Mouse (Mus musculus): ENCODE measurements around the gene Uqcr11.
A peak's percentile ranks its signal among the peaks of the same experiment; 100 is the strongest.

Uqcr11 gene

GRCm38 (mm10) chr10:80399191-80399972 is 7.2 kb downstream of the Uqcr11 start, which contains the start of gene Mbd3:
TSS of gene Mbd3 (minus strand) at chr10:80399550.
- DNase-seq (ENCODE audit: low spot score): peak; percentile 100

GRCm38 (mm10) chr10:80398719-80399190 is 7.9 kb downstream of the Uqcr11 start:
- DNase-seq (ENCODE audit: low spot score): peak; percentile 98

GRCm38 (mm10) chr10:80398174-80398535 is 8.5 kb downstream of the Uqcr11 start:
- DNase-seq (ENCODE audit: low spot score): no peak

GRCm38 (mm10) chr10:80397524-80398173 is 9.0 kb downstream of the Uqcr11 start:
- DNase-seq (ENCODE audit: low spot score): no peak

- DNase-seq (ENCODE audit: low spot score): no peak
Measured at GRCm38 (mm10) chr10:80396822-80397523, 9.7 kb downstream of the Uqcr11 start.

GRCm38 (mm10) chr10:80395025-80395627 is 11.5 kb downstream of the Uqcr11 start:
- no peak for DNase-seq (ENCODE audit: low spot score)

GRCm38 (mm10) chr10:80392687-80393086 is 13.9 kb downstream of the Uqcr11 start:
- no peak for DNase-seq (ENCODE audit: low spot score)

- DNase-seq (ENCODE audit: low spot score): no peak
Measured at GRCm38 (mm10) chr10:80390697-80391096, 15.9 kb downstream of the Uqcr11 start.

GRCm38 (mm10) chr10:80389185-80389708 is 17.4 kb downstream of the Uqcr11 start:
- no peak for DNase-seq (ENCODE audit: low spot score)

GRCm38 (mm10) chr10:80388731-80389130 is 17.9 kb downstream of the Uqcr11 start:
- DNase-seq (ENCODE audit: low spot score): no peak

- DNase-seq (ENCODE audit: low spot score): peak; percentile 88
Measured at GRCm38 (mm10) chr10:80387522-80387959, 19.1 kb downstream of the Uqcr11 start, which contains the start of gene Mex3d. TSS of gene Mex3d (minus strand) at chr10:80387659.

- no peak for DNase-seq (ENCODE audit: low spot score)
Measured at GRCm38 (mm10) chr10:80386735-80387471, 19.7 kb downstream of the Uqcr11 start.

- DNase-seq (ENCODE audit: low spot score): no peak
Measured at GRCm38 (mm10) chr10:80385811-80386734, 20.6 kb downstream of the Uqcr11 start.

- DNase-seq (ENCODE audit: low spot score): no peak
Measured at GRCm38 (mm10) chr10:80385310-80385709, 21.3 kb downstream of the Uqcr11 start.

- DNase-seq (ENCODE audit: low spot score): no peak
Measured at GRCm38 (mm10) chr10:80384709-80385108, 21.9 kb downstream of the Uqcr11 start.

GRCm38 (mm10) chr10:80384115-80384639 is 22.5 kb downstream of the Uqcr11 start:
- no peak for DNase-seq (ENCODE audit: low spot score)

GRCm38 (mm10) chr10:80383431-80383830 is 23.2 kb downstream of the Uqcr11 start:
- DNase-seq (ENCODE audit: low spot score): no peak

- DNase-seq (ENCODE audit: low spot score): no peak
Measured at GRCm38 (mm10) chr10:80382641-80383365, 23.8 kb downstream of the Uqcr11 start.

GRCm38 (mm10) chr10:80377716-80378115 is 28.9 kb downstream of the Uqcr11 start:
- no peak for DNase-seq (ENCODE audit: low spot score)
